13 mouse cellular contexts compared by ENCODE assay signal in the genomic region with DNA sequence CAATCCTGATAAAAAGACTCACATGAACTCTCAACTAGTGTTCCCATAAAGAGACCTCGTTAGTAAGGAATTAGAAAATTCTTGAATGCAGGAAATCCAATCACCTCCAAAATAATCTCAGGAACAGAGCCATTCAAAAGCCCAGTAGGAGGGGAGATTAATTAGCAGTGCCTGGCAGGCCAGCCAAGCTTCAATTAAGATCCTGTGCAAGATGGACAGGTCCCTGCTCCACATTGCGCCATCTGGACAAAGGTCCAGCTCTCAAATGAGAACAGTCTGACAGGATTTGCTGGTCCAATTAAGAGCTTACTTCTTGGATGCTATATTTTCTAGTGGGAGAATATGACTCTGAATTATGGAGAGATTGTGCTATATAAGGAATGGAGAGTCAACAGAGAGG. TPM values are rescaled to one million over a fixed set of nuclear protein-coding genes. Genes with fewer than 3 reads are reported as not detected.
A peak's percentile ranks its signal among the peaks of the same experiment; 100 is the strongest.
DNase-seq lines count a peak whose midpoint lies in the region; TF ChIP-seq lines count a peak whose summit lies in the region.
"Had no signal": no experiment of that assay in that cellular context is flagged by ENCODE, and none has a peak within 500 bp of the region (broad histone marks: within the 10 kb centered on the region; RNA-seq: fewer than 3 reads in every experiment).

No protein-coding gene starts in this region.

- no peak overlapping the region for H3K27ac ChIP-seq in kidney, adult 2 months (ENCODE audit: insufficient read depth, low read depth, low read length)
- H3K27ac ChIP-seq: embryonic facial prominence, embryonic 13.5 days; heart, embryonic 10.5 days had no signal

- no peaks in the 10 kb centered on the region for H3K36me3 ChIP-seq in kidney, adult 2 months (ENCODE audit: control insufficient read depth, insufficient read depth, low read length)
- H3K36me3 ChIP-seq: embryonic facial prominence, embryonic 13.5 days; heart, embryonic 10.5 days had no signal

- WGBS in kidney, adult 2 months: 55% methylated on average over 2 of the region's 2 CpGs

- no peak for TF ChIP-seq POLR2A in kidney, adult 2 months (IDR thresholded peaks at IDR 0.05; ENCODE audit: low read depth, low read length)

- TF ChIP-seq CTCF in kidney, adult 2 months (conservative IDR thresholded peaks at IDR 0.05; ENCODE audit: insufficient read depth, insufficient read length, low read depth, low read length): no peak

- no peaks in the 10 kb centered on the region for H3K27me3 ChIP-seq in kidney, adult 2 months (replicated peaks; ENCODE audit: control insufficient read depth, insufficient read depth, low read length)
- H3K27me3 ChIP-seq: CH12.LX; embryonic facial prominence, embryonic 13.5 days had no signal

- no peak overlapping the region for H3K4me3 ChIP-seq in kidney, adult 2 months (ENCODE audit: insufficient read depth, low read depth, low read length)
- H3K4me3 ChIP-seq: embryonic facial prominence, embryonic 13.5 days; heart, embryonic 10.5 days; myocyte had no signal

- DNase-seq in kidney, adult 2 months: peak; percentile 78
- no peak for DNase-seq in kidney, postnatal 10 days
- peak; percentile 46 for DNase-seq in brain, embryonic 18.5 days (ENCODE audit: low read depth, low spot score)
- peak; percentile 30 for DNase-seq in embryo, embryonic 11 days
- peak; percentile 61 to 67 for DNase-seq in layer of hippocampus, adult 8-10 months (ENCODE audit: low spot score in 2 of 2)
- DNase-seq in lung, postnatal 14 days: no peak
- no peak for DNase-seq in liver
- DNase-seq in ovary, adult 18-20 months (ENCODE audit: low spot score): no peak

- peaks cover 9% of the 10 kb centered on the region; the same call in 1 of the 2 replicates for H3K4me1 ChIP-seq in kidney, adult 2 months (ENCODE audit: control insufficient read depth, insufficient read depth, low read length)
- H3K4me1 ChIP-seq: embryonic facial prominence, embryonic 13.5 days; heart, embryonic 10.5 days had no signal

RNA-seq across cellular contexts. Expression of a gene that starts 15.2 kb away (rescaled TPM):
- 65.0 and 74.2 TPM in 2 replicates for polyA plus RNA-seq in kidney, adult 2 months (2012; rRNA removed)
- total RNA-seq in layer of hippocampus, adult 8-10 months (2022): 10 to 100 TPM; 33.3 to 36.0 (median 34.8) TPM
- polyA plus RNA-seq: spleen, adult 2 months had no signal

Comparison
In these comparisons a context has a peak if more than half of its experiments do, and no peak if none do; other contexts are left out.
1. DNase-seq: peak in kidney, adult 2 months (single experiment), brain, embryonic 18.5 days (single experiment), embryo, embryonic 11 days (single experiment) and layer of hippocampus, adult 8-10 months (2 of 2); none in kidney, postnatal 10 days (single experiment), lung, postnatal 14 days (single experiment), liver (single experiment) and ovary, adult 18-20 months (single experiment).